Mouse (Mus musculus): Measurements from ENCODE around the gene Mdh1. TPM values are rescaled to one million over a fixed set of nuclear protein-coding genes. Genes with fewer than 3 reads are reported as not detected.

Mdh1 gene
- total and polyA plus RNA-seq, 2 experiments from 2014 or later = 281 to 658 TPM

Small RNA genes within 50 kb of the gene (microRNA-seq; reads per million reads assigned to microRNA genes)
- gene Gm22990 (ENCODE audit: borderline number of aligned reads) = not detected

Other genes starting within 250 kb of the Mdh1 start
- 44.8 and 47.1 TPM in 2 replicates for gene Ugp2, start 201.2 kb downstream of the Mdh1 start, total RNA-seq (2014; rRNA removed)
- 54.2 and 58.8 TPM in 2 replicates for gene Ugp2, start 201.2 kb downstream of the Mdh1 start, polyA plus RNA-seq (2015; fragmentation: Nextera tagmentation; extraction: Ambion mirVana)
- 12.9 and 15.7 TPM in 2 replicates for gene Wdpcp, start 132 bp downstream of the Mdh1 start, total RNA-seq (2014; rRNA removed)
- 7.6 and 8.6 TPM in 2 replicates for gene Wdpcp, start 132 bp downstream of the Mdh1 start, polyA plus RNA-seq (2015; fragmentation: Nextera tagmentation; extraction: Ambion mirVana)